Mouse (Mus musculus) thymus, adult 18-20 months (tissue): ENCODE measurements around the gene Cnp.
"Not testable (repeated sequence)": the region's sequence is repeated elsewhere in the genome, so short reads cannot be mapped to it uniquely, and the experiment has no call there.

ENCODE experiments used
- DNase-seq, 2 experiments: peaks; one replicate each; pipeline ENCODE4 v3.0.0; 2022; ENCODE audit warnings: mixed read lengths in 2 of 2

The Cnp gene

GRCm38 (mm10) chr11:100592346-100593046, 17.8 kb downstream of the Cnp start:
- DNase-seq = no peak

- no peak for DNase-seq
Measured at GRCm38 (mm10) chr11:100594608-100595007, 19.9 kb downstream of the Cnp start.

GRCm38 (mm10) chr11:100595533-100595932, 20.8 kb downstream of the Cnp start:
- DNase-seq = no peak

GRCm38 (mm10) chr11:100598074-100598473, 23.4 kb downstream of the Cnp start:
- DNase-seq = no peak

GRCm38 (mm10) chr11:100601372-100601771, 26.7 kb downstream of the Cnp start:
- DNase-seq = no peak

GRCm38 (mm10) chr11:100603155-100603554, 28.5 kb downstream of the Cnp start:
- no peak for DNase-seq

- no peak for DNase-seq
Measured at GRCm38 (mm10) chr11:100603813-100604212, 29.1 kb downstream of the Cnp start.

GRCm38 (mm10) chr11:100604321-100605005, 29.8 kb downstream of the Cnp start:
- DNase-seq = no peak

- no peak for DNase-seq
Measured at GRCm38 (mm10) chr11:100605451-100605850, 30.7 kb downstream of the Cnp start.

- no peak for DNase-seq
Measured at GRCm38 (mm10) chr11:100607121-100607520, 32.4 kb downstream of the Cnp start.

- DNase-seq = no peak
Measured at GRCm38 (mm10) chr11:100608796-100609195, 34.1 kb downstream of the Cnp start.

- no peak for DNase-seq
Measured at GRCm38 (mm10) chr11:100609355-100609996, 34.8 kb downstream of the Cnp start.

- DNase-seq = no peak
Measured at GRCm38 (mm10) chr11:100609997-100610680, 35.4 kb downstream of the Cnp start.

- no peak for DNase-seq
Measured at GRCm38 (mm10) chr11:100611627-100612026, 36.9 kb downstream of the Cnp start.

- DNase-seq = no peak
Measured at GRCm38 (mm10) chr11:100613241-100613640, 38.5 kb downstream of the Cnp start.

- no peak for DNase-seq
Measured at GRCm38 (mm10) chr11:100616332-100616731, 41.6 kb downstream of the Cnp start.

- DNase-seq = not testable (repeated sequence)
Measured at GRCm38 (mm10) chr11:100616836-100617235, 42.1 kb downstream of the Cnp start.

GRCm38 (mm10) chr11:100617480-100617879, 42.8 kb downstream of the Cnp start:
- DNase-seq = no peak

GRCm38 (mm10) chr11:100618761-100619484, 44.2 kb downstream of the Cnp start, which contains the start of gene Nkiras2:
TSS of gene Nkiras2 (plus strand) at chr11:100619244.
- peak; percentile 70 to 77 for DNase-seq

GRCm38 (mm10) chr11:100619485-100619975, 44.8 kb downstream of the Cnp start:
- peak; percentile 96 to 97 for DNase-seq

- DNase-seq = no peak
Measured at GRCm38 (mm10) chr11:100619982-100620381, 45.3 kb downstream of the Cnp start, which contains the start of gene Dnajc7. TSS of gene Dnajc7 (minus strand) at chr11:100620168.

GRCm38 (mm10) chr11:100622714-100623113, 48.0 kb downstream of the Cnp start:
- peak; percentile 88 to 91 for DNase-seq
